Mouse (Mus musculus) neural tube, embryonic 14.5 days (tissue): Measurements from ENCODE around the gene Akt1s1. TPM values are rescaled to one million over a fixed set of nuclear protein-coding genes. Genes with fewer than 3 reads are reported as not detected.

ENCODE experiments used
- ATAC-seq: fragments of 200-750 bp; cut with Nextera tagmentation; 2 replicates; pipeline ENCODE4 v1.8.0; 2017; ENCODE audit warnings: low read depth, mild to moderate bottlenecking, moderate TSS enrichment, moderate library complexity
- H3K27ac ChIP-seq: fragments of 300-500 bp; sonication (generic); 2 replicates; pipeline ENCODE4 v1.5.1; 2014; ENCODE audit warnings: low read depth, mild to moderate bottlenecking, control low read depth, low read length, moderate library complexity, mixed read lengths
- H3K27me3 ChIP-seq: fragments of 300-500 bp; sonication (generic); 2 replicates; pipeline ENCODE4 v1.6.1; 2014; ENCODE audit warnings: low read length; ENCODE audit not compliant: control insufficient read depth, insufficient read depth
- H3K36me3 ChIP-seq: fragments of 300-500 bp; sonication (generic); 2 replicates; pipeline ENCODE4 v1.6.1; 2014; ENCODE audit warnings: low read length, mixed read lengths; ENCODE audit not compliant: control insufficient read depth, insufficient read depth
- H3K4me1 ChIP-seq: fragments of 300-500 bp; sonication (generic); 2 replicates; pipeline ENCODE4 v1.6.1; 2014; ENCODE audit warnings: low read length; ENCODE audit not compliant: control insufficient read depth, insufficient read depth
- H3K4me2 ChIP-seq: fragments of 300-500 bp; sonication (generic); 2 replicates; pipeline ENCODE4 v1.6.1; 2014; ENCODE audit warnings: mild to moderate bottlenecking, low read depth, low read length, control low read depth
- H3K4me3 ChIP-seq: fragments of 300-500 bp; sonication (generic); 2 replicates; pipeline ENCODE4 v1.5.1; 2014; ENCODE audit warnings: low read depth, low read length, control low read depth, mixed read lengths
- H3K9ac ChIP-seq: fragments of 300-500 bp; sonication (generic); replicated peaks from 2 replicates; pipeline ENCODE4 v1.6.1; 2014; ENCODE audit warnings: low read depth, mild to moderate bottlenecking, control low read depth, low read length, mixed read lengths
- H3K9me3 ChIP-seq: fragments of 300-500 bp; sonication (generic); 2 replicates; pipeline ENCODE4 v1.6.1; 2016; ENCODE audit warnings: low read length; ENCODE audit not compliant: control insufficient read depth
- WGBS: fragments of 180-500 bp; shearing (Covaris S2); extraction: QIAGEN DNeasy Blood & Tissue Kit; methylation state at CpG from one replicate; pipeline ENCODE4 v1.1.7; 2014; 5-methylcytosine and 5-hydroxymethylcytosine counted together
- polyA plus RNA-seq: library from polyadenylated mRNA; unstranded; fragments of >200 nt; fragmentation: Nextera tagmentation; extraction: Ambion mirVana; gene quantifications from 2 replicates; pipeline ENCODE4 v1.2.1, GENCODE M21; 2014

The Akt1s1 gene
- 36.4 and 46.8 TPM in 2 replicates for polyA plus RNA-seq

- under 1% methylated on average over 54 of the region's 54 CpGs for WGBS
- H3K27ac ChIP-seq, result peak within 1 kb of the TSS; percentile 97
- peak within 1 kb of the TSS; percentile 73 for H3K9ac ChIP-seq
- H3K36me3 ChIP-seq, result peaks cover 29% of the 10 kb centered on the region
- ATAC-seq, result peak; percentile 85
- peaks cover 24% of the 10 kb centered on the region for H3K4me1 ChIP-seq
- H3K9me3 ChIP-seq, result no peaks in the 10 kb centered on the region
- H3K27me3 ChIP-seq, result no peaks in the 10 kb centered on the region
- peak within 1 kb of the TSS; percentile 86 for H3K4me2 ChIP-seq
- peak within 1 kb of the TSS; percentile 68 for H3K4me3 ChIP-seq
These were observed at the start of gene Akt1s1, which contains the start of gene Tbc1d17 for GRCm38 (mm10) chr7:44848561-44849415. Akt1s1 (plus strand) TSS chr7:44848991. Tbc1d17 (minus strand) TSS chr7:44849079.

DNA sequence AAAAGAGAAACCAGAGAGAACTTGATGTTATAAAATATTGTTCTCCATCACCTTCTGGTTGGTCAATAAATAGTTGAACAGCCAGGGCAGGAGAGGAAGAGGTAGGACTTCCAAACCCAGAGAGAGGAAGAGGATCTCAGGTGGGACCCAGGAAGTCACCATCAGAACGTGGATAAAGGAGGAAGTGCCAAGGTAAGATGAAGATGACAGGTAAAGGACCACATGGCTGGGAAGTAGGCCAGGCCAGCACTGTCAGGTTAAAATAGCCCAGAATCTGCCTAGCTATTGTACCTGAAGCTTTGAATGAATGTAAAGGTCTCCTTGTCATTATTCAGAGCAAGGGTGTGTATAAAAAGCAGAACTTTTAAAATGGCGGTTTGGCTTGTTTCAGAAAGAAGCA, 39.9 kb upstream of the Akt1s1 start:
- ATAC-seq, result no peak
- 80% methylated on average over 2 of the region's 2 CpGs for WGBS
- H3K27ac ChIP-seq, result no peak overlapping the region

DNA sequence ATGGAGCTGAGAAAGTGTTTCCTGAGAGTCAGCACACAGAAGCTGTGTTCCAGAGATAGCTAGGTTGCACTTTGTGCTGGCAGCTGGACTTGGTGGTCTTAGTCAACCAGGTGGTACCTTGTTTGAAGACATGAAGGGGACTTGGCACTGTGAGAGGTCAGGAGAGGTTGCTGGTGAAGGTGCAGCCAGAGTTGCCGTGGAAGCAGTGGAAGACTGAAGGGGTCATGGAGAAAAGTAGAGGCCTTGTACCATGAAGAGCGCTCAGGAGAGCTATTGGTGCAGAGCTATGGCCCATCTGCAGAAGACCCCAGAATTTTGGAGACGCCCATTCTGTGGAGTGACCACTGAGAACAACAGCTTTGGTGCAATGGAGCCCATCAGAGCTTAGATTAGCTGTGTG, 39.3 kb upstream of the Akt1s1 start:
- no peak for ATAC-seq
- Histone ChIP-seq H3K4me1 (no peaks in the 10 kb centered on the region), H3K9me3 (no peaks in the 10 kb centered on the region), H3K36me3 (no peaks in the 10 kb centered on the region), H3K4me3 (no peak overlapping the region), H3K9ac (no peak overlapping the region), H3K27me3 (no peaks in the 10 kb centered on the region), H3K27ac (no peak overlapping the region), H3K4me2 (no peak overlapping the region)
- 93% methylated on average over 3 of the region's 3 CpGs for WGBS

More for the DNA sequence above, 39.9 kb upstream of the Akt1s1 start:
- Histone ChIP-seq H3K9me3 (no peaks in the 10 kb centered on the region), H3K4me3 (no peak overlapping the region), H3K9ac (no peak overlapping the region), H3K4me2 (no peak overlapping the region), H3K27me3 (no peaks in the 10 kb centered on the region), H3K36me3 (no peaks in the 10 kb centered on the region), H3K4me1 (no peaks in the 10 kb centered on the region)

DNA sequence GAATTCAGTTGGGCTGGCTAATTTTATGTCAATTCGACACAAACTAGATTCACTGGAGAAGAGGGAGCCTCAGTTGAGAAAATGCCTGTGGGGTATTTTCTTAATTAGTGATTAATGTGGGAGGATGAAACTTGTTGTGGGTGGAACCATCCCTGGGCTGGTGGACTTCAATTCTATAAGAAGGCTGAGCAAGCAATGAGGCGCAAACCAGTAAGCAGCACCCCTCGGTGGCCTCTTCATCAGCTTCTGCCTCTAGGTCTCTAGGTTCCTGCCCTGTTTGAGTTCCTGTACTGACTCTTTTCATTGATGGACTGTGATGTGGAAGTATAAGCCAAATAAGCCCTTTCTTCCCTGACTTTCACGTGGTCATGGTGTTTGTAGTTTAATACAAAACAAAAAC, 38.4 kb upstream of the Akt1s1 start:
- 84% methylated on average over 4 of the region's 4 CpGs for WGBS
- Histone ChIP-seq H3K27me3 (no peaks in the 10 kb centered on the region), H3K9me3 (no peaks in the 10 kb centered on the region), H3K9ac (no peak overlapping the region), H3K27ac (no peak overlapping the region), H3K4me2 (no peak overlapping the region), H3K36me3 (no peaks in the 10 kb centered on the region), H3K4me1 (no peaks in the 10 kb centered on the region), H3K4me3 (no peak overlapping the region)
- ATAC-seq, result no peak

GRCm38 (mm10) chr7:44810819-44811557, 37.8 kb upstream of the Akt1s1 start:
- H3K4me2 ChIP-seq, result no peak overlapping the region
- ATAC-seq, result no peak
- no peaks in the 10 kb centered on the region for H3K4me1 ChIP-seq
- no peaks in the 10 kb centered on the region for H3K36me3 ChIP-seq
- H3K9me3 ChIP-seq, result no peaks in the 10 kb centered on the region
- H3K4me3 ChIP-seq, result no peak overlapping the region
- no peak overlapping the region for H3K9ac ChIP-seq
- no peaks in the 10 kb centered on the region for H3K27me3 ChIP-seq
- 92% methylated on average over 7 of the region's 7 CpGs for WGBS
- no peak overlapping the region for H3K27ac ChIP-seq

DNA sequence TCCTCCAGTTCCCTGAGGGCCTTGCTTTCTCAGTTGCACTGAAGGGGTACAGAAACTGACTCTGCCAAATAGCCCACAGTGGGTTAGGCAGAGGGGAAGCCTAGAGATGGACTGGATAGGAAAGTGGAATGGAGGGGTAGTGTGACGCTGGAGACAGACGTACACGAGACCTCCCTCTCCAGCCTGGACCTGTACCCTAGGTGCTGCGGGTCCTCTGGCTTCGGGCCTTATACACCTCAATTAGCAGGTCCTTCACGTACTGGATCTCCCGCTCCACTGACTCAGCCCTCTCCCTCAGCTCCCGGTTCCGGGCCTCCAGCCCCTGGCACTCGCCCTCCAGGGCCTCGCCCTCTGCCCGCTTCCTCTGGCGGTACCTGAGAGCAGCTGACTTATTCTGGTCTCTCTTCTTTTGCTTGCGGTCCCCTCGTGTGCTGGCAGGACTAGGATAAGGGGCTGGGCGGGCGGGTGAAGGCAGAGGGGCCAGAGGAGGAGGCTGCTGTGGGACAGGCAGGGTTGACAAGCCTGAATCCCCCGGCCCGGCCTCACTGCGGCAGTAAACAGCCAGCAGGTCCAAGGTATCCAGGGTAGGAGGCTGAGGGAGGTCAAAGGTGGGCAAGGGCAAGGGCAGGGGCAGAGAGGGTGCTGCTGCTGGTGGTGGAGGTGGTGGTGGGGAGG, 36.0 kb upstream of the Akt1s1 start:
- no peak overlapping the region for H3K27ac ChIP-seq
- H3K4me2 ChIP-seq, result no peak overlapping the region
- H3K9me3 ChIP-seq, result no peaks in the 10 kb centered on the region
- WGBS, result 94% methylated on average over 20 of the region's 20 CpGs
- H3K4me1 ChIP-seq, result peaks cover 9% of the 10 kb centered on the region
- no peak overlapping the region for H3K4me3 ChIP-seq
- no peaks in the 10 kb centered on the region for H3K36me3 ChIP-seq
- no peak overlapping the region for H3K9ac ChIP-seq
- no peak for ATAC-seq
- no peaks in the 10 kb centered on the region for H3K27me3 ChIP-seq

DNA sequence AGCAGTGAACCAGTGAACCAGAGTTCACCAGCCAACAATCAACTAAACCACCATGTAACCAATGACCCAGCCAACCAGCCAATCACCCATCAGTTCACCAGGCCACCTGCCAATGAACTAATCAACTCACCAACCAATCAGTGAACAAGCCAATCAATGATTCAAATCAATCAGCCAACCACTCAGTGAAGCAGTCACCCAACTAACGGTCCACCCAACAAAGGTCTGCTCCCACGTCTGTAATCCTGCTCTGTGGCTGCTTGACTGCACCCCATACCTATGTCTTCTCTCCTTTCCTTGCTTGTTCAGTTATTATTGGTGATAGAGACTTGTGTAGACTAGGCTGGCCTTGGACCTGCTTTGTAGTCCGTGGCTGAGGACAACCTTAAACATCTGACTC, 34.8 kb upstream of the Akt1s1 start:
- no peak overlapping the region for H3K9ac ChIP-seq
- H3K4me1 ChIP-seq, result peaks cover 13% of the 10 kb centered on the region
- H3K4me2 ChIP-seq, result no peak overlapping the region
- no peaks in the 10 kb centered on the region for H3K9me3 ChIP-seq
- no peaks in the 10 kb centered on the region for H3K27me3 ChIP-seq
- no peak overlapping the region for H3K27ac ChIP-seq
- no peak for ATAC-seq
- 91% methylated on average over 3 of the region's 3 CpGs for WGBS
- no peaks in the 10 kb centered on the region for H3K36me3 ChIP-seq
- H3K4me3 ChIP-seq, result no peak overlapping the region

GRCm38 (mm10) chr7:44814423-44814822, 34.4 kb upstream of the Akt1s1 start:
- no peaks in the 10 kb centered on the region for H3K36me3 ChIP-seq
- H3K27ac ChIP-seq, result no peak overlapping the region
- H3K9me3 ChIP-seq, result no peaks in the 10 kb centered on the region
- H3K9ac ChIP-seq, result no peak overlapping the region
- no peak for ATAC-seq
- WGBS, result 95% methylated on average over 4 of the region's 4 CpGs
- no peaks in the 10 kb centered on the region for H3K27me3 ChIP-seq
- peaks cover 16% of the 10 kb centered on the region for H3K4me1 ChIP-seq
- no peak overlapping the region for H3K4me3 ChIP-seq
- H3K4me2 ChIP-seq, result no peak overlapping the region
